Mouse (Mus musculus): ENCODE data around the gene Hs6st1. TPM values are rescaled to one million over a fixed set of nuclear protein-coding genes. Genes with fewer than 3 reads are reported as not detected.

The Hs6st1 gene
- total RNA-seq, 2 experiments from 2014 or later, result 8.9 to 11.5 TPM

DNA sequence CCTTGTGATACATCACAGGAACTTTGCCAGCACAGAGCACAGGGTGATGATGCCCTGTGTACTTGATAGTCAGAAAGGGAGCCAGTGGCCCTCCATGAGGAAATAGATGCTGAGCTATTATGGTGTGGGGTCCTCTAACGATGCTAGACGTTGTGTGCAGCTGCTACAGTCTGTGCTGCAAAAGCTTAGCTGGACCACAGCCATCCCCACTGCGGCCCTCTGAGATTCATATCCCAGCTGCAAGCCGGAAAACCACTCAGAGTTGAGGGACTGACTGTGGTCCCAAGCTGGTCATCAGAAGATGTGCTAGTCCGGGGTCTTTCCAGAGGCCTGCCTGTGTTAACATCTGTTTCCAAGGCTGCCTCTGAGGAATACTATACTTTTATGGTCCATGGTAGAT, 12.8 kb downstream of the Hs6st1 start:
- no peak for ATAC-seq (replicated peaks; ENCODE audit: poor library complexity, severe bottlenecking)

DNA sequence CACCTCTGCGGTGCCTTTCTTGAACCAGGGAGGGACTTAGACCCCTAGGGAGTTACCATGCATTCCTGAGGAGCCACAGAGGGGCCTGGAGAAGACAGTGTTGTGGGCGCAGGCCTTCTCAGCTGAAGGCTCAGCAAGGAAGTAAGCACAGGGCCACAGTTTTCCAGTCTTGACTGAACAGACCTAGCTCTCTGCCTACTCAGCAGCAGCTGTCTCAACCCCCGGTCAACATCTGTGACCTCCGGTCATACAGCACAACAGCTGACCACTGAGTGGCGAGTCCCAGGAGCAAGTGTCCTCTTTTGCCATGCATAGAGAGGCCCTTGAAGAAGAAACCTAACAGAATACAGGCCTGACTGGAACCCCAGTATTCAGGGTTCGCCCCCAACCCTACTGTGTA, 14.0 kb downstream of the Hs6st1 start:
- no peak for ATAC-seq (replicated peaks; ENCODE audit: poor library complexity, severe bottlenecking)

DNA sequence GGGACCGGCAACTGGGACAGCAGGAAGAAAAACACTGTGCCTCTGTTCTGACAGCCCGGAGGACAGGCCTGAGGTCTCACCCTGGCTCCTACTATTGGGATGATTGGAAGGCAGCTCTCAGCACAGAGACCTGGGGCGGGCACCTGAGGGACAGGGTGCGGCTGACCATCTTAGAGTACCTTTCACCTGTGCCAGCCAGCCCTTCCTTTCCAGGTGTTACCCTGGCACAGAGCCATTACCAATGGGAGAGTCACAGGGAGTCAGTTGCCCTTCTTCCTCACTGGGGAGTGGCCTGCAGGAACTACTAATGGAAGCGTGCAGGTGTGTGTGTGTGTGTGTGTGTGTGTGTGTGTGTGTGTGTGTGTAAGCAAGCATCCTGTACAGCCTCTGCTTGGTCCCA, 15.4 kb downstream of the Hs6st1 start:
- no peak for ATAC-seq (replicated peaks; ENCODE audit: poor library complexity, severe bottlenecking)

DNA sequence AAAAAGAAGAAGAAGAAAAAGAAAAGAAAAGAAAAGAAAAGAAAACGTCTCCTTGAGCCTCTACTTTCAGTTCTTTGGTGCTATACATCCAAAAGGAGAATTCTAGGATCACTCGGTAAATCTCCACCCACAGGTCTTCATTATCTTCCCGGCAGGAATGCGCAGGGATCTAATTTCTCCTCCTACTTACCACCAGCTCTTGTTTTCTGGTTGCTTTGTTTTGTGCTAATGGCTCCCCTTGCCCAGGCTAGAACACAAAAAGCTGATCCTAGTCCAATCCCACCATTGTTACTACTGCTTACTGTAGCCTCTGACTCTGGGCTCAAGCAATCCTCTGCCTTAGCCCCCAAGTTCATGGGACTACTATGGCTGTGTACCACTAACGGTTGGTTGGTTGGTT, 16.9 kb downstream of the Hs6st1 start:
- no peak for ATAC-seq (replicated peaks; ENCODE audit: poor library complexity, severe bottlenecking)

DNA sequence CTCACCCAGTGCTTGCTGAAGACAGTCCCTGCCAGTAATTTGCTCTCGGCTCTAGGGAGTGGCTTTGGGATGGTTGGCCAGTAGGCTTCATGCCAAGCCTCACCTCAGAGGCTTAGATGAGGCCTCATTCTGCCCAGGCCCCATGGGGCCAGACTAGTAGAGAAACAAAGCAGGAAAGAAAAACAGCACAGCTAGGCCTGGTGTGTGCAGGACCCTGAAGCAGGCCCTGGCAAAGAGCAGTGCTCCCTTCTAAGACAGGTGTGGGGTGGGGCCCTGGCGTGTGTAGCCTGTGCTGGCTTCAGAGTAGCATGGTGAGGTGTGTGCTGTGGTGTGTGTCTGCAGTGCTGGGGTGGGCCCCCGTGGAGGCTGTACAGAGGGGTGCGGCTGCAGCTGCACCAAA, 20.2 kb downstream of the Hs6st1 start:
- ATAC-seq (replicated peaks; ENCODE audit: poor library complexity, severe bottlenecking), result no peak

DNA sequence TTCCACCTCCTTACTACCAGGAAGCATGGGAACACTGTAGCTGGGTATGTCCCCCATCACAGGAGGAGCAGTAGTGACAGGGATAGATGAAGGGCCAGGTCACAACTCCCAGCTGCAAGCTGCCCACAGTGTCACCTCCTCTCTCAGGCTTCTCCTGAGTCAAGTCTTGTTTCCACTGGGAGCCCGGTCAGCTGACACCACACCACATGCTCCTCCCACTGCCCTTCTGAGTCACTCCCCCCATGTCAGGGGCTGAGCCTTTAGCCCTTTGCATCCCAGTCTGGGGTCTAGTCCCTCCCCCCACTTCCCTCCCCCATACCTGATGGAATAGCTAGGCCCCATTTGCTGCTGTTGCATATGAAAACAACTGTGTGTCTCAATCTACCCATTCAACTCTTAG, 21.3 kb downstream of the Hs6st1 start:
- no peak for ATAC-seq (replicated peaks; ENCODE audit: poor library complexity, severe bottlenecking)

DNA sequence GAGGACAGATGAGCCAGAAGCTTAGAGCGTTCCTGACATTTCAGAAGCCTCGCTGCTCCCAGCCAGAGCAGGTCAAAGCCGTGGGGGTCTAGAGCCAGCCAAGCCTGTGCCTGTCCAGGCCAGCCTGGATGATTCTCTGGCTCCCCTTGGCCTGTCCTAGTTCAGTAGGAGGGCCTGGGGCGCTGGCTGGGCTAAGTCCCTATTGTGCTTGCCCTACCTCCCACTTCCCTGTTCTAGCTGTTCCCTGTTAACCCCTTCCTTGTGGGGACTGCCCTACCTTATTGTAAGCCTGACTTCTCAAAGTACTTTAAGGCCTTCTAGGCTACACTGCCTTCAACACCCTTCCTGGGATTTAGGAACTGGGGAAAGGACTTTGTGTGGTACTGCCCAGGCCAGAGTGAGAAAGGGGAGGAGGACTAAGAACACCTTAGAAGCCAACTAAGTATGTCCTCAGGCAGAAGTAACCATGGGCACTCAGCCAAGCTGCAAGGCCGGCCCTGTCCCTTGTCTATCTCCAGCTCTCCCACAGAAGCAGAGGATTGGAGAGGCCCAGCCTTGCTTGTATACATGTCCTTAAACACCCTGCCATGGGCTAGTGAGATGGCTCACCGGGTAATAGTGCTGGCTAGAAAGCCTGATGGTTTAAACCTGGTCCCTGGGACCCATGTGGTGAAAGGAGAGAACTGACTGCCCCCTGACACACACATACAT, 22.0 kb downstream of the Hs6st1 start:
- ATAC-seq (replicated peaks; ENCODE audit: poor library complexity, severe bottlenecking), result peak; percentile 50

DNA sequence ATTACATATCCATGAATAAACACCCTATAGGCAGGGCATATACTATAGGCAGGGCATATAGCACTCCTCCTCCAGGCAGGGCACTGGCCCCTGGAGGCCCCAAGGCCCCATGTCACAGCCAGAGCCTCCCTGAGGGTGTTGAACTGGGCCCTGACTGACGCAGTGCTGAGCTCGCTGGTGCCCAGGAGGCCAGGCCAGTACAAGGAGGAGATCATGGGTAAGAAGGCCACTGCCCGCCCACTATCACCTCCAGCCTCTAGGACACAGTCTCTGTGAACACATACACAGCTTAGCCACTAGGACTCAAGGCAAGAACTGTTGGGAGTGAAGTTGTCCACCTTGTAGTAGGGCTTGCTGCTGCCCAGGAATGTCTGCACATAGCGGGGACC, 22.5 kb downstream of the Hs6st1 start:
- no peak for ATAC-seq (replicated peaks; ENCODE audit: poor library complexity, severe bottlenecking)

DNA sequence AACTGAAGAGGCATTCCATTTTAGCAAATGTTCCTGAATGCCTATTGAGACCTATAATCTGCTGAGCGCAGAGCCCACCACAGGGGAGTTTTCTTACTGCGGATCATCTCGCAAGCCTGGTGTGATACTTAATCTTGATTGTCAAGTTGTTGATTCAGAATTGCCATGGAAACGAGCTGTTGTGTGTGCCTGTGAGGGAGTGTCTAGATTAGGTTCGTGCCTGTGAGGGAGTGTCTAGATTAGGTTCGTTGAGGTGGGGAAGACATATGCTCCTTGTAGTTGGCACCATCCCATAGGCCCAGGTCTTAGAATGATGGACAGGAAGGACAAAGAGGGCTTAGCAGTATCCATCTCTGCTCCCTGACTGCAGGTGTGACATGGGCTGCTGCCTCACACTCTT, 23.0 kb downstream of the Hs6st1 start:
- ATAC-seq (replicated peaks; ENCODE audit: poor library complexity, severe bottlenecking), result no peak

DNA sequence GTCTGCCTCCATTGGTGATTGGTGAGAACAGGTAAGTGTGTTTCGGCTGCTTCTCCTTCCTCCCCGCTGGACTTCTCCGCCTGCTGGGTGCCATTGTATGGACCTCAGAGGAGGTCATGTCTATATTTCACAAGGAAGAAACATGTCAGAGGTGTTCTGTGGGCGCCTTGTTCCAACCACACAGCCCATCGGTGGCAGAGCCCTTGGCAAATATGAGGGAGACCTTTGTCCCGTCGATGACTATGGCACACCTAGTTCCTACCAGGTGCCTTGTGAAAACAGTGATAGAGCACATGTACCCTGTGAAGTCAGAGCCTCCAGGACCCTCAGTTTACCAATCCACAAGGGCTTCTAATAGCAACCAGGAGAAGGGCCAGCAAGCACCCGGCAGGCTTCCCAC, 25.5 kb downstream of the Hs6st1 start:
- ATAC-seq (replicated peaks; ENCODE audit: poor library complexity, severe bottlenecking), result no peak

DNA sequence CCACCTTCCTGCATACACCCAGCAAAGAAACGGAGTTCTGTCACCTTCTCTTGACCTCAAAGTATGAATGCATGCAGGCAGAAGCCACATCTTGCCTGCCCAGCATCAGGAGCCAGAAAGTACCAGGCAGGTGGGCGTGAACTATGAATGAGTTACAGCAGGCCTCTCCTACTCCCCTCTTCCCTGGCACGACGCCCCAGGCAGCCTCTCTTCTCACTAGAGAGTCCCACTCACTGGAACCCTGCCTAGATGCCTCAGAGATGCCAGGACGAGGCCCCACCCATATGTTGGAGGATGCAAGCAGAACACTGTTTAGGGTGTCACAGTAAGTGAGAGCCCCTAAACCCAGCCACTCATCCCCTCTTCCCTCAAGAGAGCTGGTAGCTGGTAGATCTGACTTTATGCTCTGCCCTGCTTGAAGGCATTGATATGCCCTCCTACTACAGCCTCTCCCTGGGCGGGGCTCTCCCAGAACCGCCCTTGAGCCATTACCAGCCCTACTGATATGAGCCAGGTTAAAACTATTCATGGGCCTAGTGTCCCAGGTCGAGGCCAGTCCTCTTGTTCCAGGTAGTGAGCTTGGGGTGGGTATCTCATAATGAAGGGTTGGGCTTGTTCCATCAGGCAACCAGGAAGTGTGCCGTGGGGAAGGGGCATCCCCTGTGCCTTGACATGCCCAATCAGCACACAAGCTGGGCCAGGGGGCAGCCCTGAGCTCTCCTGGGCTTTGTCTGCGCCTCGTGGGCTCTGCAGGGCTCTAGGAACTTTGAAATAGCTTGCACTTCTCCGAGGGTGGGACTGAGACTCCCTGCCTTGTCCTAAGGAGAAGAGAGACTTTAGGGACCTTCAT, 27.4 kb downstream of the Hs6st1 start:
- ATAC-seq (replicated peaks; ENCODE audit: poor library complexity, severe bottlenecking), result no peak

DNA sequence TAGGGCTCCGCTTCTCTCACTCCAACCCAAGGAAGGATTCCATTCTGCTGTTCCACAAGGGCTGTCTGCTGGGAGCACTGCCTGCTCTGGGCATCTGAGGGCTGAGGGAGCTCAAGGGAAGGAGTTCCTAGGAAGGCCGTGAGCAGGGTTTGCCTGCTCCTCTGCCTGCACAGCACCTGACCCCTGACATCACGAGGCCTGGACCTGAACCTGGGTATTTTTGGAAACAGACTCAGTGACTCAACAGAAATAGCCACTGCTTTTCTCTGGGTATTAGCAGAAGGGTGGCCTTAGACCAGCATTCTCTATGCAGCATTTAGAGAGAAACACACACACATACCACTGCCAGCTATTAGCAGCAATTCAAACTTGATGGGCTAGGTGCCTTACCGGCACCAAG, 30.2 kb downstream of the Hs6st1 start:
- no peak for ATAC-seq (replicated peaks; ENCODE audit: poor library complexity, severe bottlenecking)

DNA sequence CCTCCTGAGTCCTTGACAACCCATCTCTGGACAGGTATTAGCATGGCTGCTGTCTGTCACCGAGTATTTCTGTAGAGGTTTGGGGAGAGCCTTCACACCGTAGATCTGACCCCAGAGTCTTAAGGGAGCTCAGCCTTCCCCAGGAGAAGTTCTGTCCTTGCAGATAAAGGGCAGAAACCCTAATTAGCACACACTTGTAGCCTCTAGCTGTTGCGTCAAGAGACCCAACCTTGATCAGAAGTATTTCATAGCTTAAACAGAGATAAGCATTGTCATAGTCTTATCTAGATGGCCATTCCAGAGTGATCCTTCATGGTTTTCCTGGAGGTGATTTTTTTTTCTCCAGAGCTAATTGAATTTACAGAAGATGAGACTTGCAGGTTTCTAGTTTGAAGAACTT, 32.2 kb downstream of the Hs6st1 start:
- ATAC-seq (replicated peaks; ENCODE audit: poor library complexity, severe bottlenecking), result no peak

DNA sequence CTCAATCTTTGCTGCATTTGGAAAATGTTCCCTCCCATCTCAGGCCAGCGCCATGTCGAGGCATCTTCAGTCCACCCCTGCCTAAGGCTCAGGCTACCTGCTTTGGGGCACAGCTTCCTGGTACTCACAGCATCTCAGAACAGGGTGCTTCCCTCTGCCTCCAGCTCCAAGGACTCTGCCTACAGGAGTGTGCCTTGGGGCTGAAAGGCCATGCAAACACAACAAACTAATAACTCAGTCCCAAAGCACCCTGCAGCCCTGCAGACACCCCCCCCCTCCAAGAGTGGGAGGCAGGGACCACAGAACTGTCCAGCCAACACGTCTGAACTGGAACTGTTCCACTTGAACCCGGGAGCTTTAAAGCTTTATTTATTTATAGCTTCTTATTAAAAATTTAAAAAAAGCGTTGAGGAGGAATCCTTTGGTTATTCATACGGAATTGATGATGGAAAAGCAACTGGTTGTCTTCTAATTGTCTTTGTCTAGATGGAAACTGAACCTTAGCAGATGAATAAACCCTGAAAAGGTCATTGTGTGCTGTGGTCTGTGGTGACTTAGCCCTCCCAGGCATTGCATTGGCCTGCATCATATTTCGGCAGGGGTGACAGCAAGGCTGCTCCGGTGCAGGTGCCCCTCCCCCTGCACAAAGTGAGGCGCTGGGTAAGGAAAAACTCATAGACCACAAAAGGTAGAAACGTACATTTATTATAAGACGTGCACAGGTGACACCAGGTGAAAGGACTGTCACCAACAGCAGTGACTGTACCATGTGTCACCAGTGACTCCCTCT, 37.9 kb downstream of the Hs6st1 start:
- no peak for ATAC-seq (replicated peaks; ENCODE audit: poor library complexity, severe bottlenecking)

DNA sequence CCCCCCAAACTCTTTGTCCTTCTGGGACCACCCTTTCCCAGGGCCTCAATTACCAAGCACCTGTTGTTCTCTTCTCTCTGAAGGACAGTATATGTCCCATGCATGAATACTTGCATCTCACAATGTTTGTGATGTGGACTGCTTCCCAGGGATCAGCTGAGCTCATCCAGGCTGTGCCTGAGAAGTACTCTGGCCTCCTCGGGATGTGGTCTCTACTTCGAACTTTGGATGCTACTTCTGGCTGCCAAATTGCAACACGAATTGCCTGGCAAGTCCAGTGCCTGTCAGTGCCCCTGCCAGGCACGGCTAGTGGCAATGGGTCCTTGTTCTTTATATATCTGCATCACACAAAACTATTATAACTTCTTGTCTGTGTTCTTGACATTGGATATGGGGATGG, 41.8 kb downstream of the Hs6st1 start:
- ATAC-seq (replicated peaks; ENCODE audit: poor library complexity, severe bottlenecking), result no peak

DNA sequence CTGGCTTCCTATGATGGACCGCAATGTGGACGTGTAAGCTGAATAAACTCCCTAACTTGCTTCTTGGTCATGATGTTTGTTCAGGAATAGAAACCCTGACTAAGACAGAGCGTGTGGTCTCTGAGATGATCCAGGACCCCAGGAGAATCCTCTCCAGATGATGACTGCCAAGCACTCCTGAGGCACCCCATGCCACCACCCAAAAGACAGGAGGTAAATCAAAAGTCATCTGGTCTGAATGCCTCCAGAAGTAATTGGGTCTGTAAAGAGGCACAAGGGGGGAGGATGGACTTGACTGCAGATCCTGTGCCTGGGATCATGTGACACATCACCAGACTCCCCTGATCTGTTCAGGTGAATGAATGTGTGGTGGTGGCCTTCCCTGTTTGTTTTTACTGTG, 44.5 kb downstream of the Hs6st1 start:
- no peak for ATAC-seq (replicated peaks; ENCODE audit: poor library complexity, severe bottlenecking)

DNA sequence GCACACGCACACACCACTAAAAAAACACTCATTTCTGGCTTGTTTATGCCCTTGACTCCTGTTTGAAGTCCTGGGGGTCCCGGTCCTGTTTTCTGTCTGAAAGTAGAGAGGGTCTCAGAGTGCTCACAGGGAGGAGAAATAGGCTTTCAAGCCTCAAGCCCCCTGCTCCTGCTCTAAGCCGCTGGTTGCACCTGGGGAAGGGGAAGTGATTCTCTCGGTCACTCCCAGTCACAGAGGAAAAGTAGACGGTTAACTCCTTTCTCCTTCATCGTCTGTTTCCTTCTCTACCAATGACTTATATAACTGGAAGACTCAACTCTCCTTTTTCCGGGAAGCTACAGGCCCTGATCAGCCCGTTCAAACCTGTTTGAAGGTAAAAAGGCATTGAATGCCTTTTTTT, 45.5 kb downstream of the Hs6st1 start:
- ATAC-seq (replicated peaks; ENCODE audit: poor library complexity, severe bottlenecking), result peak; percentile 66

DNA sequence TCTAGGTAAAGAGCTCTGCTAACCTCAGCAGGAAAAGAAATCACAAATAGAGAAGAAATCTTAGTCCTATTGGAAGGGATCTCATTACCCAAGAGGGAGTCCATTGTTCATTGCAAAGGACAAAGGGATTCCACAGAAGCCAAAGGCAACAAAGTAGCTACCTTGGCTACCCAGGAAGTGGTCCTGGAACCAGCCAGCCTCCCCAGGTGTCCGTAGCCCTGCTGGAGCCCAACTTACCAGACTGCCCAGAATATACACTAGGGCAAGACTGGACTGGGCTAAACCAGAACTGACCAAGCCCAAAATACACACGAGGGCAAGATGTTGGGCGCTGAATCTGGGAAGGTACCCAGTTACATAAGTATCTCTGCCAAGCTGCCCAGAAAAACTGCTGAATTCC, 46.6 kb downstream of the Hs6st1 start:
- no peak for ATAC-seq (replicated peaks; ENCODE audit: poor library complexity, severe bottlenecking)

DNA sequence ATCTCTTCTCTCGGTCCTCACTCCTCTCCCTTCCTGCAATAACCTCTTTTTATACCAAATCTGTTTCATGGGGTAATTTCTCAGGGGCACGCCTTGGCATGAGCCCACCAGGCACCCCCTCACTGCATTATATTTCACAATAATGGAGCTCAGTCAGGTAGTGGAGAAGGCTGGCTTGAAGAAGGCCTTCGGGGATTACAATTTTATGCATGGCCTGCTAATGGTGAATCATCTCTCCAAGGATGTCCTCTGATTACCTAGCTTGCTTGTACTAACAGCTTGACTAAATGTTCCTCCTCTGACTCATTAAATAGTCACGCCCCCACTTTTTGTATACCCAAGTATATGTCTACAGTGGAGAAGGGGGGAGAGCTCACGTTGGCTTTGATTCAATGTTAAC, 48.3 kb downstream of the Hs6st1 start:
- no peak for ATAC-seq (replicated peaks; ENCODE audit: poor library complexity, severe bottlenecking)

DNA sequence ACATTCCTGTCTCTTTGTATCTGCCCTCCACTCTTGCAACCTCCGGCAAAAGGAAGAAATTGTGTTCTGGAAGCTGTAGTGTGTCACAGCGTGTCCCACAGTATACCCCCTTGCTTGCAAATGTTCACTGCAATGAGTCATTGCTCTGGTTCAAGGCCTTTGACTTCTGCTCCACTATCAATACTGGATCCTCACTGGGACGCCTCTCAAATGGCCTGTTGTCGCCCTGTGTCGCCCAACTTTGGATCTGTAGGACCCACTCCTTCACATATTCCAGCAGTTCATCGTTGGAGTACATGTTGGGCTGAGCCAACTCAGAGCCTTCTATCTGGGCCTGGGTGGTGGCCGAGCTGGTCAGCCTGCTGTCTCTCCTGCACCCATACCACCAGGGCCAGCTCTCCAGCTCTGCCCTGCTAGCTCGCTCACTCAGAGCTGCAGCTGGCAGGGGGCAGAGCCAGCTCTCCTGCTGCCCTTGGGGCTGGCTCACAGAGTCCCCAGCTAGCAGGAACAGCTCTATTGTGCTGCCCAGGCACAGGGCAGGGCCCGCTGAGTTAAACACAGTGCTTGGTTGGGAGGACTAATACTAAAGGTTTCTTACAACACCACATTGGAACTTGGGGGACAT, 50.0 kb downstream of the Hs6st1 start:
- no peak for ATAC-seq (replicated peaks; ENCODE audit: poor library complexity, severe bottlenecking)

DNA sequence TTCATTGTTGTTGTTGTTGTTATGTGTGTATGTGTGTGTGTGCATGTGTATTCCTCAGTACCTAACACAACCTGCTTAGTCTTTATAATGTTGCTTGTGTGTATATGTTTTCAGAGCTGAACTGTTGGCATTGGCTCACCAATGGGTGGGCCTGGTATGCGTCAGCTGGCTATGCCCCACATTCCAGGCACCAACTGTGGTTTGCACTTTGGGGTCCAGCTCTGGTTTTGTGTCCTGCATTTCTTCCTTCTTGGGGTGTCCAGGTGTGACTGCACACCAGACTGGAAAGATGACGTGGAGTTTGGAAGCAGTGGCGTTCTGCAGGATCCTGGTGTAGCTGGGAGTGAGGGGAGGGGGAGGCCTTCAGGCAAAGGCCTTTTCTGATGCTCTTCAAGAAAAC, 50.8 kb downstream of the Hs6st1 start:
- ATAC-seq (replicated peaks; ENCODE audit: poor library complexity, severe bottlenecking), result no peak
